Mouse (Mus musculus) heart, embryonic 10.5 days (tissue): Measurements from ENCODE around the gene Cth. TPM values are rescaled to one million over a fixed set of nuclear protein-coding genes. Genes with fewer than 3 reads are reported as not detected.

ENCODE experiments used
- DNase-seq: peaks from one replicate; pipeline ENCODE4 v3.0.0-alpha.2; 2017; ENCODE audit warnings: low spot score
- H3K27ac ChIP-seq: fragments of 300-500 bp; sonication (generic); 2 replicates; pipeline ENCODE4 v1.5.1; 2016; ENCODE audit warnings: mild to moderate bottlenecking
- H3K27me3 ChIP-seq: fragments of 300-500 bp; sonication (generic); 2 replicates; pipeline ENCODE4 v1.6.1; 2016; ENCODE audit warnings: mild to moderate bottlenecking; ENCODE audit not compliant: poor library complexity, insufficient read depth, severe bottlenecking
- H3K36me3 ChIP-seq: fragments of 300-500 bp; sonication (generic); 2 replicates; pipeline ENCODE4 v1.6.1; 2016; ENCODE audit warnings: mild to moderate bottlenecking, moderate library complexity
- H3K4me1 ChIP-seq: fragments of 300-500 bp; sonication (generic); 2 replicates; pipeline ENCODE4 v1.6.1; 2016; ENCODE audit warnings: mild to moderate bottlenecking
- H3K4me3 ChIP-seq: fragments of 300-500 bp; sonication (generic); 2 replicates; pipeline ENCODE4 v1.5.1; 2016; ENCODE audit warnings: mild to moderate bottlenecking, moderate library complexity
- H3K9me3 ChIP-seq: fragments of 300-500 bp; sonication (generic); 2 replicates; pipeline ENCODE4 v1.6.1; 2016; ENCODE audit warnings: mild to moderate bottlenecking, moderate library complexity
- WGBS: fragments of 180-500 bp; shearing (Covaris S2); methylation state at CpG from one replicate; pipeline ENCODE4 v1.1.7; 2016; 5-methylcytosine and 5-hydroxymethylcytosine counted together
- polyA plus RNA-seq: library from polyadenylated mRNA; unstranded; fragments of >200 nt; fragmentation: Nextera tagmentation; extraction: Ambion mirVana; gene quantifications from 2 replicates; pipeline ENCODE4 v1.2.1, GENCODE M21; 2016

Gene Cth
- polyA plus RNA-seq, 1 experiment from 2014 or later: 15.0 TPM

DNA sequence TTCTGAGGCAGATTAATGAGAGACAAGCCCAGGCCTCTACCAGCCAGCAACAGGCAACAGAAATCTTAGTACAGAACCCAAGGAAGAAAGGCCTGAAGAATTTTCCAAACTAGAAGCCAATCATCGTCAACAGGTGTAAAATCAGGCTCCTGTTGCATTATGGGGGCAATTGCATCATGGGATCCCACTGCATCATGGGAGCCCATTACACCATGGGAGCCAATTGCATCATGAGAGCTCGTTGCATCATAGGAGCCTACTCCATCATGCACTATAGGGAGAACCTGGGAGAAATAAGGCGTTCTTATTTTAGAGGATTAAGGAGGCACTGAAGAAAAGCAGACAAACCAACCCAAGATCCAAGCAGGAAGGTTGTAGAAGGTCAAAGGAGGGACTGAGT is 27.2 kb downstream of the Cth start:
- Histone ChIP-seq H3K36me3 (no peaks in the 10 kb centered on the region), H3K9me3 (no peaks in the 10 kb centered on the region), H3K4me3 (no peak overlapping the region), H3K4me1 (no peaks in the 10 kb centered on the region), H3K27ac (no peak overlapping the region), H3K27me3 (no peaks in the 10 kb centered on the region)
- no peak for DNase-seq
- WGBS: 88% methylated on average over 3 of the region's 3 CpGs

DNA sequence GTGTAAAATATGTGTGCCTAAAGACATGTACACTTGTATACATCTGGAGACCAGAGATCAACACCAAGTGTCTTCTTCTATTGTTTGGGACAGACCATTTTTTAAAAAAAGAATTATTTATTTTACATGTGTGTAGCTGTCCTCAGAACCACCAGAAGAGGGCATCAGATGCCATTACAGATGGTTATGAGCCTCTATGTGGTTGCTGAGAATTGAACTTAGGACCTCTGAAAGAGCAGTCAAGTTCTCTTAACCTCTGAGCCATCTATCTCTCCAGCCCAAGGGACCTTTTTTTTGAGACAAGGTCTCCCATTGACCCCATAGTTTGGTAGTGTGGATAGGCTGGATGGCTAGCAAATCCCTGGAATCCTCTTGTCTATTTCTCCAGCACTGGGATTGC is 33.1 kb downstream of the Cth start:
- no peaks in the 10 kb centered on the region for H3K36me3 ChIP-seq
- H3K4me1 ChIP-seq: no peaks in the 10 kb centered on the region
- no peak for DNase-seq
- H3K9me3 ChIP-seq: no peaks in the 10 kb centered on the region
- H3K27me3 ChIP-seq: no peaks in the 10 kb centered on the region
- no peak overlapping the region for H3K4me3 ChIP-seq
- no peak overlapping the region for H3K27ac ChIP-seq

DNA sequence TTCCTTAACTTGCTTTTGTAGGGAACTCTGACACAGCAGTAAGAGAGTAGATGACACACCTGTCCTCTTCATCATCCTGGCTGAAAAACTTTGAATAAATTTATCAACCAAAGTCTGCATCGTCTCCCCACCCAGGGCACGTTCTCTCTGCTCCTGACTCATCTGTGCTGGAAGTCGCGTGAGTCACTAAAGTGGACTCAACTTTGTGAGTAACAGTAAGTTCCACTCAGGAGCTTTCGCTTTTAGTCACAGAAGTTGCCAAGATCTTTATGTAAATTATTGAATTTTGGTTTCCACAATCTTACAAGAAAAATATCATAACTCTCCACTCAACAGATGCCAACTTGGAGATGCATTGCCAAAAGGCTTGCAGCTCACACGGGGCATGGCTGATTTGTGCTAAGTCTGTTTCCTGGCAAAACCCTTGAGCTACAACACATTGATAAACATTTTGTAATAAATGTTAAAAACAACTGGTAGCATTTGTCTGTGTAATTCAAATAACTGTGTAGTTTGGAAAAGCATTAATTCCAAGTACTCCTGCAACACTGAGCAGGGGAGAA is 40.7 kb downstream of the Cth start:
- Histone ChIP-seq H3K4me1 (no peaks in the 10 kb centered on the region), H3K4me3 (no peak overlapping the region), H3K27me3 (no peaks in the 10 kb centered on the region), H3K9me3 (no peaks in the 10 kb centered on the region), H3K27ac (no peak overlapping the region), H3K36me3 (no peaks in the 10 kb centered on the region)
- 83% methylated on average over 6 of the region's 6 CpGs for WGBS
- DNase-seq: no peak

DNA sequence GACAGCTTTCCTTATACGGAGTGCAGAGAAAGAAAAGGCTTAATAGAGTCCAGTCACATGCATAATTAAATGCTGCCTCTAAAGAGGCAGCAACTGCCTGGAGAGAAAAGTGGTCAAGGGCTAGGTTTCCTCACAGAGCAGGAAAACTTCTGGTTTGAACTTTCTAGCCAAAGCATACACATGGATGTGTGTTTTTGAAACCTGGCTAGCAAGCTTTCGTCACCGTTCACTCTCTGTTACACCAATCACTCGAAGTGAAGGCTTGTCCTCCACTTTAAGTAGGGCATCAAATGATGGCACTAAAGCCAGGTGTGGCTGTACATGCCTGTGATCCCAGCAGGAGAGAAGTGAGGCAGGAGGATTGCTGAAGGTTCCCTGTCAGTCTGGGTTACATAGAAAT is 41.8 kb downstream of the Cth start:
- Histone ChIP-seq H3K9me3 (no peaks in the 10 kb centered on the region), H3K36me3 (no peaks in the 10 kb centered on the region), H3K4me3 (no peak overlapping the region), H3K4me1 (no peaks in the 10 kb centered on the region), H3K27me3 (no peaks in the 10 kb centered on the region), H3K27ac (no peak overlapping the region)
- WGBS: 82% methylated on average over 4 of the region's 4 CpGs
- peak; percentile 72 for DNase-seq

DNA sequence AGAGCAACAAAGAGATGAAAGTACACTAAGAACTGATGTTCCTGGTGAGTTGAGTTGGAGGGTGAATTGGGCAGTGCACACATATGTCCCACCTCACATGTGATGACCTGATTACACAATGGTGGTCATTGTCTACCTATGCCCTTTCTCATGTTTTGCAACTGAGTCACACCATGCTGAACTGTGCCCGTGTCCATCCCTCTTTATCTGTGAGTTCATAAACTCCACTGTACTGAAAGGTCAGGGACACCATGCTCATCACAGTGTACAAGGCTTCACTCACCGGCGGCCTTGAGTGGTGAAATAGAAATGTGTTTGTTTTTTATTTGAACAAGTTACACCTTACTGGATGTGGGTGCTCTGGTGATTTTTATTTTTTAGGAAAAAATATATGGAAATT is 42.9 kb downstream of the Cth start:
- no peaks in the 10 kb centered on the region for H3K9me3 ChIP-seq
- no peak overlapping the region for H3K4me3 ChIP-seq
- no peaks in the 10 kb centered on the region for H3K36me3 ChIP-seq
- H3K27ac ChIP-seq: no peak overlapping the region
- 88% methylated on average over 3 of the region's 3 CpGs for WGBS
- peak; percentile 31 for DNase-seq
- no peaks in the 10 kb centered on the region for H3K27me3 ChIP-seq
- H3K4me1 ChIP-seq: no peaks in the 10 kb centered on the region

DNA sequence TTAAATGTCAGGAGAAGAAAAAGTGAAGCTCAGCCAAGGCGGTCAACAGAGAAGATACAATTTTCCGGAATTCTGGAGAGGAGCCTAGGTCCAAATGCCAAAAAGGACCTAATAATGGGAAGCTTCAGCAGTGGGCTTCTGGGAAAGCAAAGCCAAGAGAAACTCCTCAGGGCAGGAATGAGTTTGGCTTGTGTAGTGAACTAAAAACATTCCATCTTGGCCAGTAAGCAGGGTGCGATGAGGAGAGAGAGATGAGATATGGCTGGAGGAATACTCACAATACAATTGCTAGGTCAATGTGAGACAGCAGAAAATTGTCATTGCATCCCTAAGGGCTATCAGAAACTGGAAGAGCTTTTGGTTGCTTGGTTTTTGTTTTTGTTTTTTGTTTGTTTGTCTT is 43.9 kb downstream of the Cth start:
- Histone ChIP-seq H3K36me3 (no peaks in the 10 kb centered on the region), H3K9me3 (no peaks in the 10 kb centered on the region), H3K4me1 (no peaks in the 10 kb centered on the region), H3K4me3 (no peak overlapping the region), H3K27me3 (no peaks in the 10 kb centered on the region), H3K27ac (no peak overlapping the region)
- WGBS: 95% methylated on average over 3 of the region's 3 CpGs
- no peak for DNase-seq

DNA sequence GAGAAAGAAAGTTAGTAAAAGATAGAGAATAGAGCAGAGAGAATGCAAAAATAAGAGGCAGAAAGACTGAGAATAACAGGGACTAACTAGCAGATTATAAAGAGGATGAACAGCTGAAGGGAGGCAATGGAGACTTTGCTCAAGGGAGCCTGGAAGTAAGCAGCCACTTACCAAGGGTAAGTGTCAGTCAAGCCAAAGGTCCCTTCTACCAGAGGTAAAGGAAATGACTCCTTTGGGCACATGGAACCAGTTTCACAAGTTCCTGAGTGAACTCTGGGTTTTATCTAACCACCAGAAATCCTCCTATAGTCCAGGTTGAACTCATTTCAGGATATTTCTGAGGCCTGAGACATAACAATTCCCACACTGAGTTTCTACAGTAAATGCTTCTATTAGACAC is 47.0 kb downstream of the Cth start:
- Histone ChIP-seq H3K27ac (no peak overlapping the region), H3K27me3 (no peaks in the 10 kb centered on the region), H3K36me3 (no peaks in the 10 kb centered on the region), H3K9me3 (no peaks in the 10 kb centered on the region), H3K4me1 (no peaks in the 10 kb centered on the region), H3K4me3 (no peak overlapping the region)
- no peak for DNase-seq

DNA sequence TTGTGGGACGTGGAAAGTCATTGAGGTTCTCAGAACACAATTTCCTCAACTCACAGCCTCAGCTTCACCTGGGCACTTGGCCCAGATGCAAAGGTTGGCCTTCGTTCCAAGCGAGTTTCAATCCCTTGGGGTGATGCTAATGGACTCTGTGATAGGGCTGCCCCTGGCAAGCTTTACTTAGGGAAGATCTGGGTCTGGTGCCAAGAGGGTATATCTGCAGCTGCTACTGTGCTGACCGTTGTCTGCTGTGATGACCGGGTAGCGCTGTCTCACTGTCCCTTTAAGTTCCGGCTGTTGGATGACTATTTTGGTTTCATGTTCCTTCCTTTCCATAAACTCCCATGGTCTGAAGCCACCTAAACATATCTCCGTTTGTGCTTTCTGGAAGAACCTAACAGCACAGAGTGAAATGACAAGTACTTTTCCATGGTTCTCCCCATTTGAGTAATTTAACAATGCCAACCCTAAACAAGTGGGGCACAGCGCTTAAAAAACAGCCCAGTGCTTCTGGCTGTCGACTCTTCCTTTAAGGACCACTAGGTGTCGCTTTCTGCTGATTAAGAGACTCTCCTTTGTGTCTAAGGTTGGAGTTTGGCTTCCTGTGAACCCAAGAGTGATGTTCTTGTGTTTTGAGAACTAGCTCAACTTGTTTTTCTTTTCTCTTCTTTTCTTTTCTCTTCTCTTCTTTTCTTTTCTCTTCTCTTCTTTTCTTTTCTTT is 48.3 kb downstream of the Cth start:
- Histone ChIP-seq H3K27me3 (no peaks in the 10 kb centered on the region), H3K4me3 (no peak overlapping the region), H3K4me1 (no peaks in the 10 kb centered on the region), H3K27ac (no peak overlapping the region), H3K9me3 (no peaks in the 10 kb centered on the region), H3K36me3 (no peaks in the 10 kb centered on the region)
- no peak for DNase-seq
- 51% methylated on average over 11 of the region's 11 CpGs for WGBS

DNA sequence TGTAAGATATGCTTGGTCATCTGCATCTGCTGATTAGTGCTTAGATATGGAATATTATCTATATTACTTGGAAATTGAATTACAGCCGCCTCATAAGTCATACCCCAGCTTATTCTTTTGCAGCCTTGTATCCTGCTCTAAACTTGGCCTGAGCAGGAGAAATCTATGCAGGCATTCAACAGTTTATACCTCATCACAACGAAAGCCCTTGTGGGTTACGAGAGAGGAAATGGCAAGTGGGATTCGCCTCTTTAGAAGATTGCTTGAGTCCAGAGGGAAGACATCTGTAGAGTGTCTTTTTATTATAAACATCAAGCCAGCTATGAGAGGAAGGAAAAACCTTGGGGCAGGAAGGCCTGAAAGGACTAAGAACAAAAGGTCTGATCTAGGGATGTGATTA is 52.0 kb downstream of the Cth start:
- peak; percentile 9 for DNase-seq
- Histone ChIP-seq H3K9me3 (no peaks in the 10 kb centered on the region), H3K36me3 (no peaks in the 10 kb centered on the region), H3K4me3 (no peak overlapping the region), H3K4me1 (no peaks in the 10 kb centered on the region), H3K27ac (no peak overlapping the region), H3K27me3 (no peaks in the 10 kb centered on the region)
- 75% methylated on average over 4 of the region's 4 CpGs for WGBS

DNA sequence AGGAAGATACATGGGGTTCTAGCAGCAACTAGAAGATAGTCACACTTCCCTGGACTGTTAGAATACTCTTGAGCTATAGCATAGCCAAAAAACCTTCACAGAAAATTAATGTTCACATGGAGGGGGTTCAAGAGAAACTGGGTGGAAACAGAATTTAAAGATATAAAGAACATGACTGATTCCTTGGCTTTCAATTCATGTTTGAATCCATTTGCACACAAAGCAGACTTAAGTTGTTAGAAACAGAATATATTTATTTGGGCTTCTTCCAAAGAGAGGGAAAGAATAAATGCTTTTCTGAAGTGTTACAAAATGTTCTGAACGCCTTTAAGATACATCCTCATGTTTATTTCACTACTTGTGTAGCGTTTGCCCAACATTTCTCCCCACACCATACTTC is 57.0 kb downstream of the Cth start:
- Histone ChIP-seq H3K4me3 (no peak overlapping the region), H3K4me1 (no peaks in the 10 kb centered on the region), H3K9me3 (no peaks in the 10 kb centered on the region), H3K36me3 (no peaks in the 10 kb centered on the region), H3K27me3 (no peaks in the 10 kb centered on the region), H3K27ac (no peak overlapping the region)
- WGBS: 84% methylated on average over 2 of the region's 2 CpGs
- no peak for DNase-seq

DNA sequence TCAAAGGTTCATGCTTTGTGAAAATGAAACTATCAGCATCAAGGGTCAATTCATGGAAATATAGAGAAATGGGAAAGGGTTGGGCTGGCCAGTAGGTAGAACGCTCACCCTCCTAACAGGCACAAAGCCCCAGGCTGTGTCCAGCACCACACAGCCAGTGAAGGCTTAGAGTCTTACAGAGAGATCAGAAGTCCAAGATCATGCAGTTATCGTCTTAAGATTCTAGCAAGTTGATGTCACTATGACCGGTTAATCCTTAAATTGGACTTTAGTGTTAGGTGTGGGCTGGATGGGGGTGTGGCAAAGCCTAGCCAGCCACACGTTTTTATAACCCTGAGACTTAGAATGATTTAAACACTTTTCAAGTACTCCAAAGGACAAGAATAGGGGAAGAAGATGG is 58.6 kb downstream of the Cth start:
- no peak for DNase-seq
- Histone ChIP-seq H3K36me3 (no peaks in the 10 kb centered on the region), H3K9me3 (no peaks in the 10 kb centered on the region), H3K27ac (no peak overlapping the region), H3K4me3 (no peak overlapping the region), H3K27me3 (no peaks in the 10 kb centered on the region), H3K4me1 (no peaks in the 10 kb centered on the region)
- 59% methylated on average over 4 of the region's 4 CpGs for WGBS

DNA sequence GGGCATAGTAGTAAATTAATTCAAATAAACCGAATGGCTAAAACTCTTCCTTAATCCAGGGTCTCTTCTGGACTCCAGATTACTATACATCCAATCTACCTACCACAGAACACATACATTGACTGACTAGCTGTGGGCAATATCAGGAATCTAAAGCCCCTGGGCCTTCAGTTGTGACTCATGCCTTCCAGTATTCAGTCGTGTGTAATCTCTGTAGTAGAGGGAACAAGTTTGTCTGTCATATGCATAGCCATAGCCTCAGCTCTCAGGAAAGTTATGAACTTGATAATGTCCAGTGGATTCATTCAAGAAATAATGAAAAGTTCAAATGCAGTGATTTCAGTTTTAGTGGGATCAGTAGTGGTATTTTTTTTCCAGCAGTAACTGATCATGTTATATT is 59.0 kb downstream of the Cth start:
- no peak overlapping the region for H3K4me3 ChIP-seq
- no peaks in the 10 kb centered on the region for H3K4me1 ChIP-seq
- H3K27me3 ChIP-seq: no peaks in the 10 kb centered on the region
- DNase-seq: no peak
- no peak overlapping the region for H3K27ac ChIP-seq
- H3K9me3 ChIP-seq: no peaks in the 10 kb centered on the region
- 70% methylated on average over 2 of the region's 2 CpGs for WGBS
- no peaks in the 10 kb centered on the region for H3K36me3 ChIP-seq

DNA sequence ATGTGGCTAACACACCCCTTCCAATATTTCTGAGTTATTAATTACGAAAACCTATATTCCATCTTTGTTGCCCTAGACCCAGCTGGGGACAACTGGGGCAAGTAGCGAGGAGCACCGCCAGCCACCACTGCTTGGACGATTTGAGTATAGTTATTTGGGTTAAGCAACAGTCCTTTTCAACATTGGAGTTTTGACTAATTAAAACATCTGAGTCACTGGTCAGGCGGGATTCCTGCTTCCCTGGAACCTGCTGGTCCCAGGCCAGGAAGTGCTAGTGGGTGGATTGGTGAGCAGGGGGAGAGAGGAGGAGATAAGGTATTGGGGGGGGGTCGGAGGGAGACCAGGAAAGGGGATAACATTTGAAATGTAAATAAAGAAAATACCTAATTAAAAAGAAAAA is 59.4 kb downstream of the Cth start:
- Histone ChIP-seq H3K9me3 (no peaks in the 10 kb centered on the region), H3K27me3 (no peaks in the 10 kb centered on the region), H3K4me3 (no peak overlapping the region), H3K4me1 (no peaks in the 10 kb centered on the region), H3K36me3 (no peaks in the 10 kb centered on the region), H3K27ac (no peak overlapping the region)
- no peak for DNase-seq
- WGBS: 64% methylated on average over 6 of the region's 6 CpGs

DNA sequence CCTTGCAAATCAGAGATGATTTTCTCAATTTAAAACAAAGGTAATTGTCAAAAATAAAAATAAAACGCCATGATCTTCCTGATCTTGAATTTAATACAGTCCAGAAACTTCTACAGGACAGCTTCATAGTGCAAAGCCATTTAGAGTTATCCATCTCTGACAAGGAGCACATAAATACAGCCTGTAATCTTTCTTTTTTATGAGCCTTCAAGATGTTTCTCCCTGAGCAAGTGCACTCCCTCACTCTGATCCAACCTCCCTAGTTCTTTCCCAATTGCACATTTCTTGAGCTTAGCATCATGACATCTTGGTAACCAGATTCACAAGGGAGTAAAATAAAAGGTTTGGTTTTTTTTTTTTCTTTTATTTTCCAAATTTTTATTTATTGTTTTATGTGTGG is 72.1 kb downstream of the Cth start:
- 51% methylated on average over 1 of the region's 1 CpGs for WGBS
- Histone ChIP-seq H3K27me3 (no peaks in the 10 kb centered on the region), H3K9me3 (no peaks in the 10 kb centered on the region), H3K36me3 (no peaks in the 10 kb centered on the region), H3K27ac (no peak overlapping the region), H3K4me3 (no peak overlapping the region), H3K4me1 (peaks cover 11% of the 10 kb centered on the region; the same call in 1 of the 2 replicates)
- no peak for DNase-seq
